Mouse (Mus musculus) thymus, adult 2 months (tissue): ENCODE data around the gene Cldn15. TPM values are rescaled to one million over a fixed set of nuclear protein-coding genes. Genes with fewer than 3 reads are reported as not detected.
A peak's percentile ranks its signal among the peaks of the same experiment; 100 is the strongest.

Experiments used
- DNase-seq: peaks from one replicate; pipeline ENCODE4 v3.0.0; 2021
- H3K27ac ChIP-seq: fragments of 200-500 bp; 2 replicates; pipeline ENCODE4 v1.5.1; 2012; ENCODE audit warnings: low read length, control low read depth; ENCODE audit not compliant: control insufficient read depth, insufficient read depth
- H3K27me3 ChIP-seq: fragments of 200-500 bp; 2 replicates; pipeline ENCODE4 v1.6.1; 2012; ENCODE audit warnings: mild to moderate bottlenecking, low read length, moderate library complexity, mixed read lengths; ENCODE audit not compliant: control insufficient read depth, insufficient read depth
- H3K36me3 ChIP-seq: fragments of 200-500 bp; 2 replicates; pipeline ENCODE4 v1.6.1; 2012; ENCODE audit warnings: mild to moderate bottlenecking, low read length, moderate library complexity; ENCODE audit not compliant: control insufficient read depth, insufficient read depth
- H3K4me1 ChIP-seq: fragments of 200-500 bp; replicated peaks from 2 replicates; pipeline ENCODE4 v1.6.1; 2012; ENCODE audit warnings: low read length; ENCODE audit not compliant: control insufficient read depth, insufficient read depth
- H3K4me3 ChIP-seq: fragments of 200-500 bp; 2 replicates; pipeline ENCODE4 v1.5.1; 2012; ENCODE audit warnings: mild to moderate bottlenecking, low read length, control low read depth, moderate library complexity; ENCODE audit not compliant: control insufficient read depth, insufficient read depth
- CTCF ChIP-seq: fragments of 200-500 bp; IDR thresholded peaks from 2 replicates; pipeline ENCODE4 v1.5.1; 2012; ENCODE audit warnings: mild to moderate bottlenecking, control low read depth, low read length, moderate library complexity, borderline replicate concordance; ENCODE audit not compliant: control insufficient read depth, poor library complexity, insufficient read depth; ENCODE audit errors: extremely low read depth
- POLR2A ChIP-seq: fragments of 200-500 bp; IDR thresholded peaks from 2 replicates; pipeline ENCODE4 v1.6.1; 2012; ENCODE audit warnings: mild to moderate bottlenecking, low read length, control low read depth, moderate library complexity; ENCODE audit not compliant: control insufficient read depth, poor library complexity, insufficient read depth; ENCODE audit errors: extremely low read depth
- WGBS: fragments of 180-500 bp; shearing (Covaris S2); methylation state at CpG from one replicate; pipeline ENCODE4 v1.1.7; 2018; 5-methylcytosine and 5-hydroxymethylcytosine counted together
- polyA plus RNA-seq: library from polyadenylated mRNA; depleted of rRNA; stranded (reverse); fragments of >200 nt; gene quantifications from 2 replicates; pipeline ENCODE4 v1.2.3, GENCODE M21; 2012

The Cldn15 gene
- polyA plus RNA-seq, 1 experiment, result 9.4 TPM

DNA sequence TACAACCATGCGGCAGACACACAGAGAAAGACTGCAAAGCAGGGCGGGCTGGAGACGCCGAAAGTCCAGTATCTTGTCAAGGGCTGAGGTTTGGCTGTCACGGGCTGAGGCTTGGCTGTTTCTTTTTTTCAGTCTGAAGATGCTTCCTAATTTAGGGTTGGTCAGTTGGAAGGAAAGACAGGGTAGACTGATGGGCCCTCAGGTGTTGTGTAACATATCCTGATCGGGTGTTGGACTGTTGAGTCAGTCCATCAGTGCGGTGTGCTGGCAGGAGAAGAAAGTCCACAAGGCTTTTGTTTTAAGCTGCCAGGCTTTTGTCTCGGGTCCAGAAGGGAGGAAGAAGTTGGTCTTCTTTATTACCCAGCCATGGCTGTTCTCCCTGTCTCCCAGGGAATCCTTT, 7.3 kb downstream of the Cldn15 start:
- no peak for DNase-seq
- no peak overlapping the region for H3K27ac ChIP-seq
- no peak overlapping the region for H3K4me3 ChIP-seq
- WGBS, result 85% methylated on average over 8 of the region's 8 CpGs
- H3K4me1 ChIP-seq, result no peaks in the 10 kb centered on the region
- no peaks in the 10 kb centered on the region for H3K36me3 ChIP-seq
- no peak for TF ChIP-seq POLR2A
- TF ChIP-seq CTCF, result no peak
- no peaks in the 10 kb centered on the region for H3K27me3 ChIP-seq

DNA sequence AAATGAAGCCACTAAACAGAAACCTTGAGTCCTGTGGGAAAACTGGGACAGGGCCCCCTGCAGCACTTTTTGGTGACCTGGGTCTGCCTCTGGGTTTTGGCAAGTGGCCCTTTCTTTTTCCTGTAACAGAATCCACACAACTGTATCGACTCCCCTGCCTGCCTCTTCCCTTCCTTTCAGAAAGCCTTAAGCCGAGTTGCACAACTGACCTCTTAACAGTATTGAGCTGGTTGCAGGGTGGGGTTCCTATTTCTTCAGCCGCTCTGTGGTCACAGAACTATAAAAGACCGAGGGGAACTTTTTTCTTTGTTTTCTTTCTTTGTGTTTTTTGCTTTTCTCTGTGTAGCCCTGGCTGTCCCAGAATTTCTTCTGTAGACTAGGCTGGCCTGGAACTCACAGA, 11.4 kb downstream of the Cldn15 start:
- TF ChIP-seq POLR2A (no peak), CTCF (no peak)
- WGBS, result 24% methylated on average over 4 of the region's 4 CpGs
- H3K4me3 ChIP-seq, result no peak overlapping the region
- H3K4me1 ChIP-seq, result no peaks in the 10 kb centered on the region
- DNase-seq, result no peak
- H3K27me3 ChIP-seq, result no peaks in the 10 kb centered on the region
- no peaks in the 10 kb centered on the region for H3K36me3 ChIP-seq
- no peak overlapping the region for H3K27ac ChIP-seq

GRCm38 (mm10) chr5:136979762-136980161, 13.3 kb downstream of the Cldn15 start:
- DNase-seq, result no peak
- H3K27me3 ChIP-seq, result no peaks in the 10 kb centered on the region
- no peak overlapping the region for H3K27ac ChIP-seq
- no peak for TF ChIP-seq CTCF
- TF ChIP-seq POLR2A, result no peak
- H3K36me3 ChIP-seq, result no peaks in the 10 kb centered on the region
- no peak overlapping the region for H3K4me3 ChIP-seq
- no peaks in the 10 kb centered on the region for H3K4me1 ChIP-seq
- 90% methylated on average over 2 of the region's 2 CpGs for WGBS

DNA sequence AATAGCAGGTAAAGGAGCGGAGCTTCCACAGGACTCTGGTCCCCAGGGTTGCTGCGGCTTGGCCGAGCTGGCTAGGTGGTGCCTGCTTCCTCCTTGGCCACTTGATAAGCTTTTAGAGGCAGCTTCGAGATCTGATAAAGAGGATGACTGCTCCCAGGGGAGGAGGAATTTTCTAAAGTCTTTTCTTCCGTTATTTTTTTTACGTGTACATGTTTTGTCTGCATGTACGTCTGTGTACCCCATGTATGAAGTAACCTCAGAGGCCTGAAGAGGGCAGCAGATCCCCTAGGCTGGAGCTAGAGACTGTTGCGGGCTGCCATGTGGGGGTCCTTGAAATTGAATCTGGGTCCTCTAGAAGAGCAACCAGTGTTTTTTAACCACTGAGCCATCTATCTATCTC, 14.6 kb downstream of the Cldn15 start:
- no peaks in the 10 kb centered on the region for H3K27me3 ChIP-seq
- DNase-seq, result no peak

DNA sequence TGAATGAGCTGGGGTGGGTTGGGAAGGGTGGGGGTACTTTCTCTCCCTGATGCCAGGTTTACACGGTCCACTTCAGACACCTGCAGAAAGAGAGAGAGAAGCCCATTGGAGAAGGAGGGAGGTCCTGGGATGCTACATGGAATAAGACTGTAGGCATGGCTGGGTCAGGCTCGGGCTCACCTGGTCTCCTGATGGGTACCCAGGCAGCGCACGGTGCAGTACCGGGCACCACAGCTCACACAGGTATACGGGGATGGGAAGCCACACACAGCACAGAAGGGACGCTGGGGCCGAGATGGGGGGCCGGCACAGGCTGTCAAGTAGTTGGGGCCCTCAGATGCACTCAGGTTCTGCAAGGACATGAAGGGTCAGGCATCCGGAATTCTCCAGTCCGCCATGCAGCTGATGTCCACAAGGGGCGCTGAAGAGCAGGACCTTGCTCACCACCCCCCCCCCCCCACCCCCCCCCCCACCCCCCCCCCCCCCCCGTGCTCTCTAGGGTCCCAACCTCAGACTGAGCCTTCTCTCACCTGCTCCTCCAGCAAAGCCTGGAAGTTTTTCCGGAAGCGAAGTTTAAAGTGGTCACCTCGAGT, 16.0 kb downstream of the Cldn15 start:
- H3K27ac ChIP-seq, result no peak overlapping the region
- TF ChIP-seq CTCF, result 0 out of 2 replicates have a peak, but pooled peaks have one; percentile 32
- no peak for TF ChIP-seq POLR2A
- peak; percentile 43 for DNase-seq
- 72% methylated on average over 15 of the region's 16 CpGs for WGBS
- no peaks in the 10 kb centered on the region for H3K27me3 ChIP-seq
- H3K4me1 ChIP-seq, result peaks cover 7% of the 10 kb centered on the region
- no peak overlapping the region for H3K4me3 ChIP-seq
- no peaks in the 10 kb centered on the region for H3K36me3 ChIP-seq

More for the DNA sequence above, 14.6 kb downstream of the Cldn15 start:
- WGBS, result 94% methylated on average over 8 of the region's 8 CpGs
- 0 out of 2 replicates have a peak, but pooled peaks cover 1% of the 10 kb centered on the region for H3K4me1 ChIP-seq
- no peak overlapping the region for H3K27ac ChIP-seq
- H3K36me3 ChIP-seq, result no peaks in the 10 kb centered on the region
- H3K4me3 ChIP-seq, result no peak overlapping the region
- TF ChIP-seq CTCF, result no peak
- no peak for TF ChIP-seq POLR2A

DNA sequence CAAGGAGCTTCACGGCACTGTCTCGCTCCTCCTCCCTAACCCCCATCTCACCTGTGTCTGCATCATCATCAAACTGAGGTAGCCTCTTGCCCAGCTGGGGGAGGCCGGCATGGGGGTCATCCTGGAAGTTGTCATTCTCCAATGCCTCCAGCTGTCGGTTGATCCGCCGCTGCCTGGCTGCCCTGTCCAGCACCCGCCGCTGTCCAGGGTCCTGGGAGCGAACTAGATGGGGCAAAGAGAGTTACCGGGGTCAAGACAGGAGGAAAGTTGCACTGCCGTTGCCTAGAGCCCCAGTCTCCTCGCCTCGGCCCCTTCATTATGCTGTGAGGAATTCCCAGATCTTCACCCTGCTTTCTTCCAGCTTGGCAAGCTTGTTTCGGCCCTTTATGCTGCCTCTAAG, 18.4 kb downstream of the Cldn15 start:
- TF ChIP-seq POLR2A, result no peak
- TF ChIP-seq CTCF, result no peak
- H3K4me3 ChIP-seq, result no peak overlapping the region
- H3K27me3 ChIP-seq, result no peaks in the 10 kb centered on the region
- H3K27ac ChIP-seq, result no peak overlapping the region
- H3K36me3 ChIP-seq, result no peaks in the 10 kb centered on the region
- no peak for DNase-seq
- WGBS, result 91% methylated on average over 14 of the region's 14 CpGs
- H3K4me1 ChIP-seq, result peaks cover 14% of the 10 kb centered on the region
